Mouse (Mus musculus): ENCODE measurements at regions not wholly inside any gene's neighbourhood (a gene's known extent, or its start where the extent isn't known, plus 50 kb on each side); places are given as distances from the start of the nearest gene placed in this dataset.

- TF ChIP-seq CHD2 (IDR thresholded peaks at IDR 0.05; ENCODE audit: low read depth, low read length) (no peak), HCFC1 (IDR thresholded peaks at IDR 0.05; ENCODE audit: borderline replicate concordance, insufficient read depth, low read length) (no peak)
Observed at GRCm38 (mm10) chr8:30636791-30637190, 2791.7 kb upstream of the 5930422O12Rik start.
